Mouse (Mus musculus) G1E-ER4 (cell line): ENCODE results near the gene Nfya. TPM values are rescaled to one million over a fixed set of nuclear protein-coding genes. Genes with fewer than 3 reads are reported as not detected.

Experiments used
- GATA1 ChIP-seq: IDR thresholded peaks from one replicate; pipeline ENCODE4 v1.8.0; 2012; ENCODE audit warnings: low read length, inconsistent platforms
- polyA plus RNA-seq: library from polyadenylated mRNA; stranded (reverse); fragments of >175 nt; gene quantifications from 2 replicates; pipeline ENCODE4 v1.2.3, GENCODE M21; 2012

Gene Nfya
- polyA plus RNA-seq, 1 experiment: 46.5 TPM

DNA sequence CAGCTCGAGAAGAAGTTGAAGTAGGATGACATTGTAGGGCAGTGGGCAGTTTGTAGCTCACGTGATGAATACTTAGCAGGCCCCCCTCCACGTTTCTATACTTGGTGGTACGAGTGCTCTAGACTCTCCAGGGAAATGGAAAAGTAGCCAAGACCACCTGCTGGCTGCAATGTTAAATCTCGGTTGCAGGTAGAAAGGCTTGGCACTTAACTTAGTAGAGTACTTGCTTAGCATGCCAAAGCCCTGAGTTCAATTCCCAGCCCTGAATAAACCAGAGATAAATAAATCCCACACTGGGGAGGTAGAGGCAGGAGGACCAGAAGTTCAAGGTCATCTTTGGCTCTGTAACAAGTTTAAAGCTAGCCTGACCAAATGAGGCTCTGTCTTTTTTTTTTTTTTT, 24.8 kb upstream of the Nfya start:
- no peak for TF ChIP-seq GATA1

DNA sequence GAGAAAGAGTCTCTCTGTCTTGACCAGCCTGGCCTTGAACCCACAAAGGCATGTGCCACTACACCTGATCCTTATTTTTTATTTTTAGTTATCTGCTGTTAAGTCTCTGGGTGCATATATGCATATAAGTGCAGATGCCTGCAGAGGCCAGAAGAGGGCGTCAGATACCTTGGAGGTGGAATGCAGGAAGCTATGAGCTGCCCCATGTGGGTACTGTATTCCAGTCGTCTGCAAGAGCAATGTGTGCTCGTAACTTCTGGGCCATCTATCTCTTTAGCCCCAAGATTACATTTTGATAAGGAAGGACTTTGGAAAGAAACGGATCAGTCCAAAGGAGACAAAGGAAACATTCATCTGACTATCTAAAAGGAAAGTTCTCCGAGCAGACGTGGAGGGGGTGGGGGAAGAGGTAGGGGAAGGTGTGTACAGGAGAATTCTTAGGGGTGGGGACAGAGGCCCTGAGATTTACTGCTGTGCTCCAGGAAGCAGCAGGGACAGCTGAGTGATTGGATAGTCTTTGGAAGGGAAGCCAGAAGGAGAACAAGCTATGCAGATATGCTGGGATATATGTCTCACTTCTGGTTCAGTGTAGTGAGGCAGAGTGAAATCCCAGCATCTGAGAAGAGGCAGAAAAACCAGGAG, 24.1 kb upstream of the Nfya start:
- no peak for TF ChIP-seq GATA1

DNA sequence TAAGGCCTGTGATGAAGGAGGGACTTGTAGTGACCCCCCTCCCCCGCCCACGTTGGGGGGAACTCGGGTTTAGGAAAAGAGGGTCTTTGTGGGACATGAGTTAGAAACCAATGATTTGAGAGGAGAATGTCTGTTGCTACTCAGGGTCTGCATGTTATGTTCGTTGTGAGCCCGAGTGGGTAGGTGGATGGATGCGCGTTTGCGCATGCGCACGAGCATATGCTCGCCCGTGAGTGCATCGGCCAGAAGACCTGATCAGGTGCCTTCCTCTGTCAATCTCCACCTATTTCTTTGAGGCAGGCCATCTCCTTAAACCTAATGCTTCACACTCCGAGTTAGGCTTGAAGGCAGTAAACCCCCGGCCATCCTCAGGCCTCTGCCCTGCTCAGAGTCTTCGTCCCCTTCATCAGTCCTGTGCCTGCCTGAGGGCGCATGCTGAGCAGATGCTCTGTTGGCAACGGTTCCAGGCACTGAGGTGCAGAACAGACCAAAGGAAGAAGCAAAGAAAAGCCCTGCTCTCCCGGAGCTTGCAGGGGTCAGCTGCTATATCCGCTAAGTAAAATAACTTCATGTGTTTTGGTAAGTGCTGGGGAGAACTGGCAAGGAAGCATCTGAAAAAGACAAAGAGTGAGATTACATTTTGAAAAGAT, 23.4 kb upstream of the Nfya start:
- TF ChIP-seq GATA1: no peak

DNA sequence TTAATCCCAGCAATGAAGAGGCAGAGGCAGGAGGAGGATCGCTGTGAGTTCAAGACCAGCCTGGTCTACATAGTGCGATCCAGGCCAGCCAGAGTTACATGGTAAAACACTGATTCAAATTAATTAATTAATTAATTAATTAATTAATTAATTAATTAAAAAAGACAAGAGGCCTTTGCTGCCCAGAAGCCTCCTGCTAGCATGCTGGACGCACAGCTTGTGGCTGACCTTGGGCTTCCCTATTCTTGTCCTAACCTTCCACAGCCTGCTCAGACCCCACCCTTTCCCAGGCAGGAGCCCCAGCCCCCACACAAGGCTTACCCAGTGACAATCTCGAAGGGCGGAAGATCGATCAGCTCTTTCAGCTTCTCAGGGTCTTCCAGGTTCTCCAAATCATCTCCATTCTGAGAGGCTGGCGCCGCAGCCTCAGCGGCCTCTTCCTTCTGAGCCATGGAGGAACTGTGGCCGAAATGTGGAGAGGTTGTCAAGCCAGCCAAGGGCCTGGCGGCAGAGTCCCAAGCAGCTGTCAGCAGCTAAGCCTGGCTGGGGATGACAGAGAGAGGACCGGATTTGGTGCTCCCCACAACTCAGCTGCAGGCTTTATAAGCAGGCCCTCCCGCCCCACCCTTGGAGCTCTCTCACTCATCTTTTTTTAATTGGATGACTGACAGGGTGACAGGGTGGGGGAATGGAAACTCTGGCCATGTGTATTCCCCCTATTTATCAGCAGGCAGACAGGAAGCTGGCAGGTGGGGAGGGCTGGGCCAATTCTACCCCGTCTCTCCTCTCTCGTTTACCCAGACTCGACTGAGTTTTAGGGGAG, 22.7 kb upstream of the Nfya start, which contains the start of gene Apobec2:
Apobec2 (minus strand) TSS at position 773 of the 823 bp plus-strand sequence.
- no peak for TF ChIP-seq GATA1

DNA sequence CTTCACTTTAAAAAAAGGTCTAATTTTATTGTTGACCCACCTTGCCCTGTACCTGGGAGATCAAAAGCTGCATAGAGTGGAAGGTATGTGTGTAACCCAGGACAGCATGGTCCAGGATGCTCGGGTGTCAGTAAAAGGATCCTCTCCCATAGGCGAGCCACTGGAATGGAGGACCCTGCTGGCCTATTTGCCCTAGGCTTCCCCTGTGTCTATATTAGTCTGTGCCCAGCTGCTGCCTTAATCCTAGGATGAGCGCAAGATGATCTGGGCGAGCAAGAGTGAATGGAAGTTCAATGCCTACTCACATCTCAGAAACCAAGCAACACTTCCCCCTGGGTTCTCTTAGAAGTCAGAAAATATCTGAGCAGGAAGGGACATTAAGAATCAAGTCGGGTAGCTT, 21.3 kb upstream of the Nfya start:
- TF ChIP-seq GATA1: no peak

DNA sequence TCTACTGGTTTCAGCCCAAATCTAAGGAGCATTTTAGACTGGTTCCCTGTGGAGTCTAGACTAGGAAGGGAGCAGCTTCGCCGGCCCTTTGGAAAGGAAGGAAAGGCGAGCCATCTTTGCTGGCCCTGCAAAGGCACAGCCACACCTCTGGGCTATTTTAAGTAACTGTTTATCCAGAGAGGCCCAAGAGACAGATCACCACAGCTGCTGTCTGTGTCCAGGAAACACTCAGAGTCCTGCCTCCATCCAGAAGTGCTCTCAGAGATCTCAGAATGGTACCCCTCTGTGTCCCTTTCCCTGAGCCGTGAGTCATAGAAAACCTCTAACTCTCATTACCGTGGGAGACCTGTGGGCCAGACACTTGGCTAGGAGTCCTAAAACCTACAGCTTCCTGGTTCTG, 20.7 kb upstream of the Nfya start:
- no peak for TF ChIP-seq GATA1

DNA sequence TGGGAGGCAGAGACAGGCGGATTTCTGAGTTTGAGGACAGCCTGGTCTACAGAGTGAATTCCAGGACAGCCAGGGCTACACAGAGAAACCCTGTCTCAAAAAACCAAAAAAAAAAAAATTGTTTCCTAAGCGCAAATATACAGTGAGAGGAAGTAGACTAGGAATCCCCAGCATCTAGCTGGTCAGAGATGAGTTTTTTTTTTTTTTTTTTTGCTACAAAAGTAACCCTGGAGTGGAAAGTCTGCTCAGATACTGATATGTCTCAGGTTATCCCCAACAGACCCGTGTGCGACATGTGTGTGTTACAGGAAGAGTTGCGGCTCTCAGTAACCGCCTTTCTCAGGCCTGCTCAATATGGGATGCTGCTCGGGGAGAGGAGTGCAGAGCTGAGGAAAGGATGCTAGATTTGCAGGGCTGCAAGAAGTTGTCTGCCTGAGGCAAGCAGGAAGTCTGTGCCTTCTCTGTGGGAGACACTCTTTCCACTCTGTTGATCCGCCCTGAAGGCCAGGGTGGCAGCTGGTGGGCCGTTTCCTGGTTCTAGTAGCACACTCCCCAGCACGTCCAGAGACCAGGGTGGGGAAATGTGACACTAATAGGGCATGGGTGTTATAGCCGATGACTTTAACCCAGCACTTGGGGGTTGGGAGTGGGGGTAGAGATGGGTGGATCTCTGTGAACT, 18.3 kb upstream of the Nfya start:
- TF ChIP-seq GATA1: no peak

DNA sequence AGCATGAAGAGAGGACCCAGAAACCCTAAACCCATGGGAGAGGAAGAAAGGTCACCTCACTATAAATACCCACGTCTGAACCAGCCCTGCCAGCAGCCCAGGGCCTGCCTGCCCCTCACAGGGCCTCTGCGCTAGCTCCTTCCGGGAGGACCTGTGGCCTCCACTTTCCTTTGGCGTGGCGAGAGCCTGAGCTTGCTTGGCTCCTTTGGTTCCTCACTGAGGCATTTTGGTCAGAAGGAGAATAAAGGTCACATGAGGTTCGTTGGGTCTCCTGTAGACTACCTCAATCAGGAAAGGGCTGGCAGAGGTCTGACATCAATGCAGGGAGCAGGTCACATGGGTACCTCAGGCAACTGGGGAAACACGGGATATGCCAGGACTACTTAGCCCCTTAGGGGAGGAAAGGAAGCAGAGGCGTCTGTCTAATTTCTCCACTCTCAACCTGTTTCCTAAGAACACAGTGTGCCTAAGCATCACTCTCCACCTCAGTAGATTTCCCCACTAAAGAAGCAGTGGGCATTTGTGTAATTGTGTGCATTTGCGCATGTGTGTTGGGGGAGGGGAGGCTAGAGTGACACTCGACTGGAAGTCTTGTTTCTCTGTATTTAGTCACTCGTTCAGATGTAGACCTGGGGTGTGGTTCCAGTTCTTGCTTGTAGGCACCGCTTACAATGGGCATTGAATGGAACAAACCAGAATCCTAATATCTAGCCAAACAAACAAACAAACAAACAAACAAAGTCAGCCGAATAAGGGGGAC, 17.5 kb upstream of the Nfya start:
- no peak for TF ChIP-seq GATA1

DNA sequence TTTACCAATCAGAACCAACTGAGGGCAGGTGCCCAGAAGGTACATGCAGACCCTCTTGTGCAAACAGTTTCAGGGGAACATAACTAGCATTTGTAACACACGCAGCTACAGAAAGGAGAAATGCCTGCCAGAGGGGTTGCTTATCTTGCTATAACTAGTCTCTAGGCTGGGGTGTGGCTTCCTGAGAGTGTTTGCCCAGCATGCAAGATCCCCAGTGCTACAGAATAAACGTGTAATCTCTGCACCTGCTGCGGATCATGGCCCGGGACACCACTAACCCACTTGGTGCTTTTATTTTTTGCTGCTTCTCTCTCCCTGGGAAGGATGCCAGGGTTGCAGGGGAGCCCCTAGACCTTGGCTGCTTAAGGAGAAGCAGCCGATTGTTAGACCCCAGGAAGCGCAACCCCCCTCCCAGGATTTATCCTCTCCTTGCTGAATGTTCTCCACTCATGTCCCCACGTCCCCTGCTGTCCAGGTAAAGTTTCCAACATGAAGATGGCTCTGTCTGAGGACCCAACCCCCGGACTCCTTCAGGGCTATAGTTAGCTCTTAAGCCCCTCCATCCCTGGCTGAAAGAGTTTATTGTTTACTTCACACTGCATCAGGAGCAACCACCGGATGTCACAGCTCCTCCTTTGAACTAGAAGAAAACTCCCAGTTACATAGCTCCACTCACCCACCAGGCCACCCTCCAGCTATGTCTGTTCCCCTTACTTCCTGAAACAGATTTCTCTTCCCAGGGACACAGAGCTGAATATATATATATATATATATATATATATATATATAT, 16.3 kb upstream of the Nfya start:
- TF ChIP-seq GATA1: no peak

DNA sequence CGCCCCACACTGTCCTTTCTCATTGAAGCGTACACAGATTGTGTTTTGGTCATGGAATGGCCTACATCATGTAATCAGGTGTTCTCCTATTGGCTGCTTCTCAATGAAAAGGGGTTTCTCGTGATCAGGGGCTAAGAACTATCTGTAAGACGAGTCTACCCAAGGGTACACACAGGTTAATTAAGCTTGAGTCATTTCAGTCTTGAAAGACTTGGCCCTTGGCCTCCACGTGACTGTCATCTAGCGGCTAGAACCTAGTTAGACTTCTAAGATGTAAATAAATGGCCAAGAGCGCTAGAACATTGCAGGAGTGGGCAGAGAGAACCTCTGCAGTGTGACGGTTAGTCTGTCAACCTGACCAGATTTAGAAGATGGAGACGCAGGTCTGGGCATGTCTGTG, 14.5 kb upstream of the Nfya start:
- no peak for TF ChIP-seq GATA1

DNA sequence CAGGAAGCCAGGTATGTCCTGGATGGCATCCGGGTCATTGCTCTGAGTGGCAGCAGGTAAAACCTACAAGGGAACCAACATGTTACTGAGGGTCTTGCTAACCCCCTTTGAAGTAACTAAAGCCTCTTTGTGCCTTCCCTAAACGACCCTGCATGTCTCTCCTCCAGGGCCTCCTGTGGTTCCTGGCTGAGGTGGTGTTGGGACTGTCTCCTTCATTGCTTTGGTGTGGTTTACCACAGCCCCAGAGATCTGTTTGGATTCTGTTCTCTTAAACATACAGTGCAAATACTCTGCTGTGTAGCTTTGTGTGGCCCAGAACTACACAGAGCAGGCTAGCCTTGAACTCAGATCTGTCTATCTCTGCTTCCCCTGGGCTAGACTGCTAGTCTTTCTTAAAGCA, 9.9 kb upstream of the Nfya start:
- no peak for TF ChIP-seq GATA1

DNA sequence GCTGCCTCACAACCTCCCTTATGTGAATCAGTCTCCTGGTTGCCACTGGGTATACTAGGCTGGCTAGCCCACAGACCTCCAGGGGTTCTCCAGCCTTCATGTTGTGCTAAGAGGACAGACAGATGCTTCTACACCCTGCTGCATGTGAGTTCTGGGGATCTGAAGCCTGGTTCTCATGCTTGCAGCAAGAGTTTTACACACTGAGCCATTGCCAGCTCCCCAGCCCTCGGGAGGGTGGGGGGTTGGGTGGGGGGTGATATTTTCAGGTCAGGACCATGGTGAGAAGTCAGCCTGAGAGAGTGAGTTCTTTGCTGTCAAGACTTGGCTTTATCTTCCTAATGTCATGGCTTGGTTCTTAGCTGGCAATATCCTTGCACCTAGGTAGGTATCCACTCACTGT, 9.1 kb upstream of the Nfya start:
- TF ChIP-seq GATA1: no peak

DNA sequence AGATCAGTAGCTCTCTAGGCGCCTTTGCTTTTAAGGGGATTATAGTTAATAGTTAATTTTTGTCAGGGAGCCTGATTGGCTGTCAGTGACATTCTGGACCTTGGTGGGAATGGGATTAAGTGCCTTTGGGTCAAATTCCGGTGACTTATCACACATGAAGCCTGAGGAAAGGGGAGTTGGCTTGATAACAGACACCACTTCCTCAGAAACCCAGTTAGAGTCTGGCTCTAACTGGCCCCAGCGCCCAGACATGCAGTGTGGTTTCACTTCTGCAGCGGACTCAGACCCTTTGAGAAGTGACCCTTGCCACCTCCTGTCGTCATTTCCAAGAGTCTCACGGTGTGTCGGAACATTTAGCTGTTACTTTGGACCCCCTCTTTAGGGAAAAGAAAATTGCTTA, 8.5 kb upstream of the Nfya start:
- no peak for TF ChIP-seq GATA1

DNA sequence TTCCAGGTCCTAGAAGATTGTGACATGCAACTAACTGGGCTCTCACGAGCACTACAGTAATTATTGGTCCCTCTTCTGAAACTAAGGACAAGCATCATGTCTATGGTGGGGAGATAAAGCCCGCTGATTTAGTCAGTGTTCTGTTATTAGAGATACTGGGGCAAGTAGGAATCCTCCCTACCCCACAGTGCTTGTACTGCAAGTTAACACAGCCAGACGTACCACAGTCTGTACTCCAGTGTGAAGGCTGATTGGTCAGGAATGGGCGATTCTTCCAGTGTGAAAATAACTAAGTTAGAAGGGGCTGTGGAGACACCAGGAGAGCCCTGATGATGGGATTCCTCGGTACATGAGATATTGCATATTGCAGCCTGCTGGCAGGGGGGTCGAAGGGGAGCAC, 7.8 kb upstream of the Nfya start:
- TF ChIP-seq GATA1: no peak
